In genomic region chr14:101654526-101654909, GRCm38 (mm10) we compare ENCODE assay signal across 8 mouse cellular contexts. TPM values are rescaled to one million over a fixed set of nuclear protein-coding genes. Genes with fewer than 3 reads are reported as not detected.
A peak's percentile ranks its signal among the peaks of the same experiment; 100 is the strongest.
DNase-seq lines count a peak whose midpoint lies in the region; ATAC-seq lines count a peak whose summit lies in the region.

No protein-coding gene starts in this region.

- H3K36me3 ChIP-seq in hindbrain, embryonic 11.5 days (ENCODE audit: control insufficient read depth, insufficient read depth, low read length), result no peaks in the 10 kb centered on the region
- H3K36me3 ChIP-seq in lung, embryonic 16.5 days (ENCODE audit: control insufficient read depth, insufficient read depth, low read length), result peaks cover 3% of the 10 kb centered on the region; the same call in 1 of the 2 replicates

- peak overlapping the region; percentile 60; the same call in 1 of the 2 replicates for H3K27ac ChIP-seq in hindbrain, embryonic 11.5 days (ENCODE audit: low read depth, low read length)
- no peak overlapping the region for H3K27ac ChIP-seq in lung, embryonic 16.5 days (ENCODE audit: low read length)

- H3K4me1 ChIP-seq in hindbrain, embryonic 11.5 days (replicated peaks; ENCODE audit: control insufficient read depth, insufficient read depth, low read length), result no peaks in the 10 kb centered on the region
- H3K4me1 ChIP-seq in lung, embryonic 16.5 days (replicated peaks; ENCODE audit: control insufficient read depth, insufficient read depth, low read length), result peaks cover 3% of the 10 kb centered on the region

- peak overlapping the region; percentile 95 for H3K4me3 ChIP-seq in hindbrain, embryonic 11.5 days (ENCODE audit: low read depth, low read length)
- peak overlapping the region; percentile 99 for H3K4me3 ChIP-seq in lung, embryonic 16.5 days (ENCODE audit: low read length)

- peak; percentile 11 for DNase-seq in kidney, adult 9 months
- DNase-seq in kidney, adult 11 months, result no peak
- DNase-seq in NIH3T3 (ENCODE audit: low read depth), result peak; percentile 7
- DNase-seq in hindbrain, embryonic 11.5 days (ENCODE audit: low spot score), result peak; percentile 43
- no peak for DNase-seq in ovary, adult 18-20 months (ENCODE audit: low spot score)
- no peak for DNase-seq in urinary bladder, postnatal 25 days (ENCODE audit: low spot score)
- DNase-seq in layer of hippocampus, adult 9-10 months (ENCODE audit: low spot score), result no peak

- peak overlapping the region; percentile 84 for H3K9ac ChIP-seq in hindbrain, embryonic 11.5 days (ENCODE audit: low read depth, low read length)
- peak overlapping the region; percentile 93 for H3K9ac ChIP-seq in lung, embryonic 16.5 days (ENCODE audit: low read length)

- H3K9me3 ChIP-seq in hindbrain, embryonic 11.5 days (ENCODE audit: control insufficient read depth, low read length), result no peaks in the 10 kb centered on the region
- no peaks in the 10 kb centered on the region for H3K9me3 ChIP-seq in lung, embryonic 16.5 days (ENCODE audit: control insufficient read depth, low read length)

- WGBS in hindbrain, embryonic 11.5 days, result 3% methylated on average over 10 of the region's 10 CpGs
- WGBS in lung, embryonic 16.5 days, result under 1% methylated on average over 10 of the region's 10 CpGs

- no peaks in the 10 kb centered on the region for H3K27me3 ChIP-seq in hindbrain, embryonic 11.5 days (ENCODE audit: control insufficient read depth, insufficient read depth, low read length)
- H3K27me3 ChIP-seq in lung, embryonic 16.5 days (ENCODE audit: control insufficient read depth, insufficient read depth, low read depth, low read length), result no peaks in the 10 kb centered on the region

- peak overlapping the region; percentile 81 for H3K4me2 ChIP-seq in hindbrain, embryonic 11.5 days (replicated peaks; ENCODE audit: low read depth, low read length)
- H3K4me2 ChIP-seq in lung, embryonic 16.5 days (ENCODE audit: low read depth, low read length), result peak overlapping the region; percentile 93

- peak; percentile 38; the same call in 1 of the 2 replicates for ATAC-seq in hindbrain, embryonic 11.5 days (ENCODE audit: low FRiP score)
- no peak for ATAC-seq in lung, embryonic 16.5 days (ENCODE audit: low read depth)

RNA-seq across cellular contexts. Expression of gene Uchl3, which starts 0.8 kb away (rescaled TPM):
- 182 and 183 TPM in 2 replicates for polyA plus RNA-seq in hindbrain, embryonic 11.5 days (2014; fragmentation: Nextera tagmentation; extraction: Ambion mirVana)
- polyA plus RNA-seq in lung, embryonic 16.5 days (2015; fragmentation: Nextera tagmentation; extraction: Ambion mirVana), result 94.6 and 98.5 TPM in 2 replicates

RNA-seq across cellular contexts. Expression of gene Commd6, which starts 14.0 kb away (rescaled TPM):
- polyA plus RNA-seq in hindbrain, embryonic 11.5 days (2014; fragmentation: Nextera tagmentation; extraction: Ambion mirVana), result 119 and 121 TPM in 2 replicates
- polyA plus RNA-seq in lung, embryonic 16.5 days (2015; fragmentation: Nextera tagmentation; extraction: Ambion mirVana), result 91.2 and 98.5 TPM in 2 replicates

RNA-seq across cellular contexts. Expression of gene Tbc1d4, which starts 45.5 kb away (rescaled TPM):
- 4.8 and 5.0 TPM in 2 replicates for polyA plus RNA-seq in hindbrain, embryonic 11.5 days (2014; fragmentation: Nextera tagmentation; extraction: Ambion mirVana)
- 8.9 and 12.3 TPM in 2 replicates for polyA plus RNA-seq in lung, embryonic 16.5 days (2015; fragmentation: Nextera tagmentation; extraction: Ambion mirVana)

Comparison
In these comparisons a context has a peak if more than half of its experiments do, and no peak if none do; other contexts are left out.
1. DNase-seq: peak in kidney, adult 9 months (single experiment), NIH3T3 (single experiment) and hindbrain, embryonic 11.5 days (single experiment); none in kidney, adult 11 months (single experiment), ovary, adult 18-20 months (single experiment), urinary bladder, postnatal 25 days (single experiment) and layer of hippocampus, adult 9-10 months (single experiment).